Mouse (Mus musculus): ENCODE results near the gene Muc3. TPM values are rescaled to one million over a fixed set of nuclear protein-coding genes. Genes with fewer than 3 reads are reported as not detected.
A peak's percentile ranks its signal among the peaks of the same experiment; 100 is the strongest.
"Not testable (repeated sequence)": the region's sequence is repeated elsewhere in the genome, so short reads cannot be mapped to it uniquely, and the experiment has no call there.

Gene Muc3
- total RNA-seq, 2 experiments from 2014 or later = not detected

- ATAC-seq (ENCODE audit: poor library complexity, severe bottlenecking) = no peak
These were observed 25.6 kb downstream of the Muc3 start for GRCm38 (mm10) chr5:137123516-137123915.

GRCm38 (mm10) chr5:137122686-137123193 lies 26.4 kb downstream of the Muc3 start:
- ATAC-seq (ENCODE audit: poor library complexity, severe bottlenecking) = peak; percentile 88

- no peak for ATAC-seq (ENCODE audit: poor library complexity, severe bottlenecking)
These were observed 27.8 kb downstream of the Muc3 start for GRCm38 (mm10) chr5:137121280-137121679.

- ATAC-seq (ENCODE audit: poor library complexity, severe bottlenecking) = no peak
These were observed 30.2 kb downstream of the Muc3 start for GRCm38 (mm10) chr5:137118878-137119277.

GRCm38 (mm10) chr5:137117994-137118393 lies 31.1 kb downstream of the Muc3 start:
- ATAC-seq (ENCODE audit: poor library complexity, severe bottlenecking) = not testable (repeated sequence)

GRCm38 (mm10) chr5:137116987-137117386 lies 32.1 kb downstream of the Muc3 start:
- ATAC-seq (ENCODE audit: poor library complexity, severe bottlenecking) = no peak

- ATAC-seq (ENCODE audit: poor library complexity, severe bottlenecking) = peak; percentile 98
These were observed 33.0 kb downstream of the Muc3 start, which contains the start of gene Trim56 for GRCm38 (mm10) chr5:137115866-137116847. Trim56 (minus strand) TSS chr5:137116209.

GRCm38 (mm10) chr5:137114891-137115561 lies 34.1 kb downstream of the Muc3 start:
- no peak for ATAC-seq (ENCODE audit: poor library complexity, severe bottlenecking)

- ATAC-seq (ENCODE audit: poor library complexity, severe bottlenecking) = no peak
These were observed 37.3 kb downstream of the Muc3 start for GRCm38 (mm10) chr5:137111542-137112408.

- no peak for ATAC-seq (ENCODE audit: poor library complexity, severe bottlenecking)
These were observed 38.3 kb downstream of the Muc3 start for GRCm38 (mm10) chr5:137110863-137111262.

- ATAC-seq (ENCODE audit: poor library complexity, severe bottlenecking) = no peak
These were observed 39.1 kb downstream of the Muc3 start for GRCm38 (mm10) chr5:137109941-137110593.

- ATAC-seq (ENCODE audit: poor library complexity, severe bottlenecking) = no peak
These were observed 41.0 kb downstream of the Muc3 start for GRCm38 (mm10) chr5:137108111-137108510.

- ATAC-seq (ENCODE audit: poor library complexity, severe bottlenecking) = no peak
These were observed 41.5 kb downstream of the Muc3 start for GRCm38 (mm10) chr5:137107670-137108069.

GRCm38 (mm10) chr5:137107024-137107423 lies 42.1 kb downstream of the Muc3 start:
- peak; percentile 58 for ATAC-seq (ENCODE audit: poor library complexity, severe bottlenecking)

GRCm38 (mm10) chr5:137106434-137106833 lies 42.7 kb downstream of the Muc3 start:
- no peak for ATAC-seq (ENCODE audit: poor library complexity, severe bottlenecking)

- ATAC-seq (ENCODE audit: poor library complexity, severe bottlenecking) = no peak
These were observed 45.2 kb downstream of the Muc3 start for GRCm38 (mm10) chr5:137103969-137104368.

- peak; percentile 78 for ATAC-seq (ENCODE audit: poor library complexity, severe bottlenecking)
These were observed 46.3 kb downstream of the Muc3 start for GRCm38 (mm10) chr5:137102575-137103522.

GRCm38 (mm10) chr5:137102078-137102477 lies 47.0 kb downstream of the Muc3 start:
- no peak for ATAC-seq (ENCODE audit: poor library complexity, severe bottlenecking)

- no peak for ATAC-seq (ENCODE audit: poor library complexity, severe bottlenecking)
These were observed 48.5 kb downstream of the Muc3 start for GRCm38 (mm10) chr5:137100660-137101059.
